Mouse (Mus musculus): ENCODE results near the gene Olig2. TPM values are rescaled to one million over a fixed set of nuclear protein-coding genes. Genes with fewer than 3 reads are reported as not detected.

Gene Olig2
- total and polyA plus RNA-seq, 3 experiments: not detected

GRCm38 (mm10) chr16:91258956-91259355, 33.7 kb downstream of the Olig2 start:
- H3K4me1 ChIP-seq (ENCODE audit: control insufficient read depth in 1 of 2, insufficient read depth in 2 of 2, low read length in 2 of 2): no peaks in the 10 kb centered on the region
- DNase-seq (ENCODE audit: low read depth, low spot score): no peak
- no peaks in the 10 kb centered on the region for H3K36me3 ChIP-seq (ENCODE audit: control insufficient read depth in 1 of 2, insufficient read depth in 2 of 2, low read length in 2 of 2)
- peaks cover 3 to 14% of the 10 kb centered on the region in 2 experiments for H3K27me3 ChIP-seq (ENCODE audit: control insufficient read depth in 1 of 2, insufficient read depth in 2 of 2, low read length in 2 of 2)
- TF ChIP-seq GATA1 (IDR thresholded peaks at IDR 0.05; ENCODE audit: low read depth, low read length) (no peak), TBP (IDR thresholded peaks at IDR 0.05; ENCODE audit: low read depth, low read length) (no peak), MEF2A (IDR thresholded peaks at IDR 0.05; ENCODE audit: extremely low read depth, insufficient replicate concordance, low read depth, low read length, poor library complexity, severe bottlenecking) (no peak), ZMIZ1 (IDR thresholded peaks at IDR 0.05; ENCODE audit: low read depth, low read length) (no peak), JUND (IDR thresholded peaks at IDR 0.05; ENCODE audit: low read depth, low read length) (no peak), MXI1 (IDR thresholded peaks at IDR 0.05; ENCODE audit: low read depth, low read length) (no peak), MAFK (IDR thresholded peaks at IDR 0.05; ENCODE audit: borderline replicate concordance, low read depth, low read length) (no peak), USF2 (IDR thresholded peaks at IDR 0.05; ENCODE audit: borderline replicate concordance in 1 of 2, insufficient read depth in 1 of 2, low read depth in 1 of 2, low read length in 2 of 2) (no peak), SMC3 (IDR thresholded peaks at IDR 0.05; ENCODE audit: low read depth, low read length) (no peak), POLR2A (IDR thresholded peaks at IDR 0.05; ENCODE audit: control insufficient read depth in 1 of 2, insufficient read depth in 1 of 2, low read depth in 1 of 2, low read length in 2 of 2, poor library complexity in 1 of 2) (no peak), SIN3A (IDR thresholded peaks at IDR 0.05; ENCODE audit: low read length) (no peak), TAL1 (IDR thresholded peaks at IDR 0.05; ENCODE audit: low read length) (no peak), ZNF384 (IDR thresholded peaks at IDR 0.05; ENCODE audit: low read depth, low read length) (no peak), CHD2 (IDR thresholded peaks at IDR 0.05; ENCODE audit: low read length) (no peak), ZKSCAN1 (IDR thresholded peaks at IDR 0.05; ENCODE audit: low read depth, low read length) (no peak), UBTF (IDR thresholded peaks at IDR 0.05; ENCODE audit: borderline replicate concordance, insufficient read depth, low read depth, low read length) (no peak), ETS1 (IDR thresholded peaks at IDR 0.05; ENCODE audit: low read depth, low read length) (no peak), NRF1 (IDR thresholded peaks at IDR 0.05; ENCODE audit: insufficient read depth, low read depth, low read length, poor library complexity, severe bottlenecking) (no peak), USF1 (IDR thresholded peaks at IDR 0.05; ENCODE audit: low read depth, low read length) (no peak), GABPA (IDR thresholded peaks at IDR 0.05; ENCODE audit: low read depth, low read length) (no peak)
- H3K4me3 ChIP-seq (ENCODE audit: control insufficient read depth in 1 of 2, insufficient read depth in 1 of 2, low read depth in 2 of 2, low read length in 2 of 2): no peak overlapping the region
- H3K27ac ChIP-seq (ENCODE audit: control insufficient read depth, low read depth, low read length): no peak overlapping the region
- no peaks in the 10 kb centered on the region for H3K79me2 ChIP-seq (ENCODE audit: control insufficient read depth, insufficient read depth, low read length, poor library complexity)
- no peak overlapping the region for H3K9ac ChIP-seq (ENCODE audit: control insufficient read depth, low read depth, low read length, poor library complexity, severe bottlenecking)
- H3K9me3 ChIP-seq (replicated peaks; ENCODE audit: insufficient read depth, low read length): no peaks in the 10 kb centered on the region

GRCm38 (mm10) chr16:91260861-91261260, 35.6 kb downstream of the Olig2 start:
- no peak overlapping the region for H3K27ac ChIP-seq (ENCODE audit: control insufficient read depth, low read depth, low read length)
- no peaks in the 10 kb centered on the region for H3K36me3 ChIP-seq (ENCODE audit: control insufficient read depth in 1 of 2, insufficient read depth in 2 of 2, low read length in 2 of 2)
- no peak for TF ChIP-seq GABPA (IDR thresholded peaks at IDR 0.05; ENCODE audit: low read depth, low read length)
- TF ChIP-seq MXI1 (IDR thresholded peaks at IDR 0.05; ENCODE audit: low read depth, low read length): no peak
- no peak overlapping the region for H3K4me3 ChIP-seq (ENCODE audit: control insufficient read depth in 1 of 2, insufficient read depth in 1 of 2, low read depth in 2 of 2, low read length in 2 of 2)
- H3K79me2 ChIP-seq (ENCODE audit: control insufficient read depth, insufficient read depth, low read length, poor library complexity): no peaks in the 10 kb centered on the region
- H3K9ac ChIP-seq (ENCODE audit: control insufficient read depth, low read depth, low read length, poor library complexity, severe bottlenecking): no peak overlapping the region
- H3K27me3 ChIP-seq (ENCODE audit: control insufficient read depth in 1 of 2, insufficient read depth in 2 of 2, low read length in 2 of 2): peaks cover 3 to 11% of the 10 kb centered on the region in 2 experiments
- no peaks in the 10 kb centered on the region for H3K4me1 ChIP-seq (ENCODE audit: control insufficient read depth in 1 of 2, insufficient read depth in 2 of 2, low read length in 2 of 2)
- DNase-seq (ENCODE audit: low read depth, low spot score): no peak
- no peaks in the 10 kb centered on the region for H3K9me3 ChIP-seq (replicated peaks; ENCODE audit: insufficient read depth, low read length)

Measured in MEL (cell line).